ENCODE assay signal across 15 mouse cellular contexts in the genomic region with DNA sequence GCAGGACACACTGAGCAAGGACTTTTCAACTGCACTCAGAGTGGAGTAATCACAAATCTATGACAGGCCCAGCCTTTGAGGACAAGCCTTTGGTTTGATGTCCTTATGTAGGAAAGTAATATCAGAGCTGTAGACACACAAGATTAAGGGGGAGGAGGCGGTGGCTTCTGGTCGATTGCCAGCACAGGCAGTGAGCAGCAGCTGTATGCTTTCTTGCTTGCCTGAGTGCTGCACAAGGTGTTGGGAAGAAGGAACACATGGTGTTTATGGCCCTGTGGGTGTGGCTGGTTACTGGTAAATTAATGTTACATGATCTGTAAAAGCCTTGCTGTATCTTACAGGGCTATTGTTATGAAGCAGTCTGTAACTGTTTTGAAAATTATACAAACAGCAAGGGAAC. TPM values are rescaled to one million over a fixed set of nuclear protein-coding genes. Genes with fewer than 3 reads are reported as not detected.
DNase-seq lines count a peak whose midpoint lies in the region; ATAC-seq and TF ChIP-seq lines count a peak whose summit lies in the region.
"Had no signal": no experiment of that assay in that cellular context is flagged by ENCODE, and none has a peak within 500 bp of the region (broad histone marks: within the 10 kb centered on the region; RNA-seq: fewer than 3 reads in every experiment).

No protein-coding gene starts in this region.

- TF ChIP-seq EP300 in stomach, postnatal 0 days (optimal IDR thresholded peaks at IDR 0.05): no peak

- no peaks in the 10 kb centered on the region for H3K9me3 ChIP-seq in lung, embryonic 15.5 days
- H3K9me3 ChIP-seq in stomach, postnatal 0 days (ENCODE audit: control insufficient read depth, low read length): no peaks in the 10 kb centered on the region
- H3K9me3 ChIP-seq: embryonic facial prominence, embryonic 12.5 days; forebrain, embryonic 15.5 days; hindbrain, embryonic 15.5 days; midbrain, embryonic 13.5 days had no signal

- H3K4me3 ChIP-seq in lung, embryonic 15.5 days: no peak overlapping the region
- H3K4me3 ChIP-seq in stomach, postnatal 0 days (ENCODE audit: low read depth, low read length): no peak overlapping the region
- H3K4me3 ChIP-seq: embryonic facial prominence, embryonic 12.5 days; forebrain, embryonic 15.5 days; hindbrain, embryonic 15.5 days; left cerebral cortex, adult 2 months; midbrain, embryonic 13.5 days had no signal

- H3K4me2 ChIP-seq in lung, embryonic 15.5 days: no peak overlapping the region
- H3K4me2 ChIP-seq in stomach, postnatal 0 days (replicated peaks; ENCODE audit: low read depth): no peak overlapping the region
- H3K4me2 ChIP-seq: embryonic facial prominence, embryonic 12.5 days; forebrain, embryonic 15.5 days; hindbrain, embryonic 15.5 days; midbrain, embryonic 13.5 days had no signal

- peaks cover 31% of the 10 kb centered on the region for H3K4me1 ChIP-seq in lung, embryonic 15.5 days
- no peaks in the 10 kb centered on the region for H3K4me1 ChIP-seq in stomach, postnatal 0 days (replicated peaks; ENCODE audit: control insufficient read depth, insufficient read depth)

- peak; percentile 82 for ATAC-seq in lung, embryonic 15.5 days (ENCODE audit: borderline replicate concordance, extremely low read depth, low FRiP score, low TSS enrichment)
- no peak for ATAC-seq in stomach, postnatal 0 days (ENCODE audit: low FRiP score, low TSS enrichment)
- ATAC-seq in cerebellum, adult (ENCODE audit: insufficient number of reproducible peaks, low FRiP score, low TSS enrichment): no peak
- ATAC-seq: forebrain, embryonic 15.5 days; midbrain, embryonic 13.5 days had no signal

- peak; percentile 35 for DNase-seq in gastrocnemius, postnatal 14 days
- no peak for DNase-seq in gastrocnemius, adult 18-20 months (ENCODE audit: low spot score)
- DNase-seq in testis, postnatal 10 days (ENCODE audit: low spot score): peak; percentile 62
- DNase-seq in testis, postnatal 14 days (ENCODE audit: low spot score): no peak
- DNase-seq in stomach, postnatal 0 days (ENCODE audit: low spot score): peak; percentile 71
- no peak for DNase-seq in cerebellum, postnatal 36 days
- DNase-seq: cerebellum, adult 9-10 months had no signal

- no peaks in the 10 kb centered on the region for H3K27me3 ChIP-seq in lung, embryonic 15.5 days
- no peaks in the 10 kb centered on the region for H3K27me3 ChIP-seq in stomach, postnatal 0 days (ENCODE audit: control insufficient read depth, insufficient read depth, low read length)
- H3K27me3 ChIP-seq: embryonic facial prominence, embryonic 12.5 days; forebrain, embryonic 15.5 days; hindbrain, embryonic 15.5 days; midbrain, embryonic 13.5 days had no signal

- intact Hi-C loops in gastrocnemius, postnatal 14 days (cut with DNase I; ENCODE audit: low total_unique reads): no loop called here

- TF ChIP-seq CTCF in stomach, postnatal 0 days (IDR thresholded peaks at IDR 0.05; ENCODE audit: low read depth): no peak

- no peak overlapping the region for H3K9ac ChIP-seq in lung, embryonic 15.5 days
- H3K9ac ChIP-seq in stomach, postnatal 0 days (ENCODE audit: low read length): no peak overlapping the region
- H3K9ac ChIP-seq: embryonic facial prominence, embryonic 12.5 days; forebrain, embryonic 15.5 days; hindbrain, embryonic 15.5 days; liver, embryonic 14.5 days; midbrain, embryonic 13.5 days had no signal

- 33% methylated on average over 2 of the region's 2 CpGs for WGBS in lung, embryonic 15.5 days
- 13% methylated on average over 2 of the region's 2 CpGs for WGBS in stomach, postnatal 0 days

- H3K36me3 ChIP-seq in lung, embryonic 15.5 days: no peaks in the 10 kb centered on the region
- no peaks in the 10 kb centered on the region for H3K36me3 ChIP-seq in stomach, postnatal 0 days (ENCODE audit: control insufficient read depth, insufficient read depth, low read length)
- H3K36me3 ChIP-seq: embryonic facial prominence, embryonic 12.5 days; forebrain, embryonic 15.5 days; hindbrain, embryonic 15.5 days; midbrain, embryonic 13.5 days had no signal

- peak overlapping the region; percentile 62 for H3K27ac ChIP-seq in lung, embryonic 15.5 days
- no peak overlapping the region for H3K27ac ChIP-seq in stomach, postnatal 0 days (replicated peaks)
- H3K27ac ChIP-seq: embryonic facial prominence, embryonic 12.5 days; forebrain, embryonic 15.5 days; hindbrain, embryonic 15.5 days; left cerebral cortex, adult 2 months; liver, embryonic 14.5 days; midbrain, embryonic 13.5 days had no signal

RNA-seq across cellular contexts. Expression of gene Rftn2, which starts 9.4 kb away (rescaled TPM):
- 1 to 10 TPM; 8.8 to 9.2 TPM for total RNA-seq in gastrocnemius, postnatal 14 days (2021)
- 1 to 10 TPM; 2.4 to 3.3 TPM for total RNA-seq in gastrocnemius, adult 18-20 months (2021)
- polyA plus RNA-seq in lung, embryonic 15.5 days (2015; fragmentation: Nextera tagmentation; extraction: Ambion mirVana): 12.9 and 13.8 TPM in 2 replicates
- polyA plus RNA-seq in stomach, postnatal 0 days (2015; fragmentation: Nextera tagmentation; extraction: Ambion mirVana): 3.0 TPM in 2 replicates

RNA-seq across cellular contexts. Expression of gene Mars2, which starts 19.8 kb away (rescaled TPM):
- 1 to 10 TPM; 3.7 to 3.8 TPM for total RNA-seq in gastrocnemius, postnatal 14 days (2021)
- 1 to 10 TPM; 2.5 TPM for total RNA-seq in gastrocnemius, adult 18-20 months (2021)
- 2.5 TPM in 2 replicates for polyA plus RNA-seq in lung, embryonic 15.5 days (2015; fragmentation: Nextera tagmentation; extraction: Ambion mirVana)
- polyA plus RNA-seq in stomach, postnatal 0 days (2015; fragmentation: Nextera tagmentation; extraction: Ambion mirVana): 1.7 and 2.0 TPM in 2 replicates

Comparison
In these comparisons a context has a peak if more than half of its experiments do, and no peak if none do; other contexts are left out.
1. DNase-seq: peak in gastrocnemius, postnatal 14 days (single experiment), testis, postnatal 10 days (single experiment) and stomach, postnatal 0 days (single experiment); none in gastrocnemius, adult 18-20 months (single experiment), testis, postnatal 14 days (single experiment) and cerebellum, postnatal 36 days (0 of 2).